Mouse (Mus musculus) stomach, postnatal 0 days (tissue): ENCODE data around the gene N4bp2.

Source experiments
- CTCF ChIP-seq: IDR thresholded peaks from 2 replicates; pipeline ENCODE4 v1.5.1; 2016; ENCODE audit warnings: antibody characterized with exemption, low read depth, mild to moderate bottlenecking, moderate library complexity
- EP300 ChIP-seq: optimal IDR thresholded peaks from 2 replicates; pipeline ENCODE3; 2016; ENCODE audit warnings: antibody characterized with exemption

- TF ChIP-seq CTCF: no peak
- no peak for TF ChIP-seq EP300
Measured at GRCm38 (mm10) chr5:65873212-65873611, 109.9 kb downstream of the N4bp2 start.
